Mouse (Mus musculus): ENCODE measurements at regions not wholly inside any gene's neighbourhood (a gene's known extent, or its start where the extent isn't known, plus 50 kb on each side); places are given as distances from the start of the nearest gene placed in this dataset.

- no peak for TF ChIP-seq MAX (IDR thresholded peaks at IDR 0.05)
- TF ChIP-seq CTCF (IDR thresholded peaks at IDR 0.05; ENCODE audit: control insufficient read depth, insufficient read depth, insufficient read length): peak; percentile 9
- TF ChIP-seq USF1 (IDR thresholded peaks at IDR 0.05; ENCODE audit: low read depth): no peak
- TF ChIP-seq MYOD1 (IDR thresholded peaks at IDR 0.05; ENCODE audit: control insufficient read depth, insufficient read length, low read depth): no peak
- TF ChIP-seq FOSL1 (IDR thresholded peaks at IDR 0.05; ENCODE audit: insufficient read depth, low read length, poor library complexity, severe bottlenecking): no peak
Observed at GRCm38 (mm10) chr3:80372436-80372835, 430.2 kb downstream of the Gria2 start.

All from C2C12 (cell line).